ENCODE assay signal across 12 mouse cellular contexts in genomic region chr5:111025476-111025875, GRCm38 (mm10).
DNase-seq lines count a peak whose midpoint lies in the region; ATAC-seq lines count a peak whose summit lies in the region.
"Had no signal": no experiment of that assay in that cellular context is flagged by ENCODE, and none has a peak within 500 bp of the region (broad histone marks: within the 10 kb centered on the region; RNA-seq: fewer than 3 reads in every experiment).

No protein-coding gene starts in this region.

- WGBS in embryonic facial prominence, embryonic 10.5 days, result 57% methylated on average over 14 of the region's 14 CpGs
- WGBS in forebrain, embryonic 12.5 days, result 47% methylated on average over 14 of the region's 14 CpGs
- 53% methylated on average over 14 of the region's 14 CpGs for whole genome bisulfite sequencing in limb, embryonic 10.5 days
- WGBS in neural tube, embryonic 15.5 days, result 39% methylated on average over 14 of the region's 14 CpGs

- H3K27me3 ChIP-seq in embryonic facial prominence, embryonic 10.5 days (replicated peaks; ENCODE audit: low read depth, poor library complexity, severe bottlenecking), result no peaks in the 10 kb centered on the region
- H3K27me3 ChIP-seq in forebrain, embryonic 12.5 days, result no peaks in the 10 kb centered on the region
- H3K27me3 ChIP-seq in limb, embryonic 10.5 days (ENCODE audit: low read depth, poor library complexity, severe bottlenecking), result no peaks in the 10 kb centered on the region
- H3K27me3 ChIP-seq in neural tube, embryonic 15.5 days (replicated peaks), result no peaks in the 10 kb centered on the region
- H3K27me3 ChIP-seq: liver, embryonic 15.5 days had no signal

- no peaks in the 10 kb centered on the region for H3K9me3 ChIP-seq in embryonic facial prominence, embryonic 10.5 days
- no peaks in the 10 kb centered on the region for H3K9me3 ChIP-seq in forebrain, embryonic 12.5 days
- no peaks in the 10 kb centered on the region for H3K9me3 ChIP-seq in limb, embryonic 10.5 days (replicated peaks)
- no peaks in the 10 kb centered on the region for H3K9me3 ChIP-seq in neural tube, embryonic 15.5 days (replicated peaks)
- H3K9me3 ChIP-seq: liver, embryonic 15.5 days had no signal

- DNase-seq in embryonic facial prominence, embryonic 10.5 days (ENCODE audit: low spot score), result peak; percentile 36
- DNase-seq in limb, embryonic 10.5 days (ENCODE audit: low spot score), result peak; percentile 38
- no peak for DNase-seq in left cerebral cortex, adult 11 months (ENCODE audit: low spot score)
- DNase-seq in Muller cell, postnatal 12 days (ENCODE audit: inconsistent ontology term), result no peak
- DNase-seq in liver, result no peak
- DNase-seq: adrenal gland, postnatal 14 days; cerebellum, adult 18-20 months; right cerebral cortex, postnatal 14 days had no signal

- H3K36me3 ChIP-seq in embryonic facial prominence, embryonic 10.5 days (replicated peaks), result no peaks in the 10 kb centered on the region
- no peaks in the 10 kb centered on the region for H3K36me3 ChIP-seq in forebrain, embryonic 12.5 days (replicated peaks)
- H3K36me3 ChIP-seq in limb, embryonic 10.5 days, result no peaks in the 10 kb centered on the region
- H3K36me3 ChIP-seq in neural tube, embryonic 15.5 days, result no peaks in the 10 kb centered on the region
- H3K36me3 ChIP-seq: liver, embryonic 15.5 days had no signal

- peaks cover 62% of the 10 kb centered on the region for H3K4me1 ChIP-seq in embryonic facial prominence, embryonic 10.5 days
- peaks cover 73% of the 10 kb centered on the region for H3K4me1 ChIP-seq in forebrain, embryonic 12.5 days
- H3K4me1 ChIP-seq in limb, embryonic 10.5 days, result peaks cover 55% of the 10 kb centered on the region
- peaks cover 83% of the 10 kb centered on the region for H3K4me1 ChIP-seq in neural tube, embryonic 15.5 days
- H3K4me1 ChIP-seq: liver, embryonic 15.5 days had no signal

- H3K27ac ChIP-seq in embryonic facial prominence, embryonic 10.5 days (replicated peaks), result peak overlapping the region; percentile 57; the same call in 1 of the 2 replicates
- H3K27ac ChIP-seq in forebrain, embryonic 12.5 days, result peak overlapping the region; percentile 74
- H3K27ac ChIP-seq in limb, embryonic 10.5 days, result peak overlapping the region; percentile 20; the same call in 1 of the 2 replicates
- peak overlapping the region; percentile 81 for H3K27ac ChIP-seq in neural tube, embryonic 15.5 days (replicated peaks)
- H3K27ac ChIP-seq: liver, embryonic 15.5 days had no signal

- H3K4me3 ChIP-seq in embryonic facial prominence, embryonic 10.5 days, result no peak overlapping the region
- no peak overlapping the region for H3K4me3 ChIP-seq in forebrain, embryonic 12.5 days (replicated peaks)
- H3K4me3 ChIP-seq in limb, embryonic 10.5 days, result no peak overlapping the region
- H3K4me3 ChIP-seq in neural tube, embryonic 15.5 days (replicated peaks), result no peak overlapping the region
- H3K4me3 ChIP-seq: liver, embryonic 15.5 days had no signal

- peak; percentile 20; the same call in 1 of the 2 replicates for ATAC-seq in forebrain, embryonic 12.5 days (ENCODE audit: low FRiP score)
- ATAC-seq in neural tube, embryonic 15.5 days (ENCODE audit: low FRiP score), result 0 out of 2 replicates have a peak, but pooled peaks have one; percentile 2
- ATAC-seq: inflammation-experienced regulatory T-cells, adult 6 months had no signal

- no peak overlapping the region; the same call in 1 of the 2 replicates for H3K4me2 ChIP-seq in forebrain, embryonic 12.5 days
- peak overlapping the region; percentile 28; the same call in 1 of the 2 replicates for H3K4me2 ChIP-seq in neural tube, embryonic 15.5 days
- H3K4me2 ChIP-seq: liver, embryonic 15.5 days had no signal

- H3K9ac ChIP-seq in forebrain, embryonic 12.5 days, result no peak overlapping the region
- H3K9ac ChIP-seq in neural tube, embryonic 15.5 days (replicated peaks), result no peak overlapping the region
- H3K9ac ChIP-seq: liver, embryonic 15.5 days had no signal

Comparison
In these comparisons a context has a peak if more than half of its experiments do, and no peak if none do; other contexts are left out.
1. DNase-seq: peak in embryonic facial prominence, embryonic 10.5 days (single experiment) and limb, embryonic 10.5 days (single experiment); none in left cerebral cortex, adult 11 months (single experiment), Muller cell, postnatal 12 days (single experiment) and liver (single experiment).
2. H3K27ac ChIP-seq: peak in every context shown above with its lines; median percentile 81 in neural tube, embryonic 15.5 days; 74 in forebrain, embryonic 12.5 days; 57 in embryonic facial prominence, embryonic 10.5 days; 20 in limb, embryonic 10.5 days.